ENCODE assay signal across 8 mouse cellular contexts in the genomic region with DNA sequence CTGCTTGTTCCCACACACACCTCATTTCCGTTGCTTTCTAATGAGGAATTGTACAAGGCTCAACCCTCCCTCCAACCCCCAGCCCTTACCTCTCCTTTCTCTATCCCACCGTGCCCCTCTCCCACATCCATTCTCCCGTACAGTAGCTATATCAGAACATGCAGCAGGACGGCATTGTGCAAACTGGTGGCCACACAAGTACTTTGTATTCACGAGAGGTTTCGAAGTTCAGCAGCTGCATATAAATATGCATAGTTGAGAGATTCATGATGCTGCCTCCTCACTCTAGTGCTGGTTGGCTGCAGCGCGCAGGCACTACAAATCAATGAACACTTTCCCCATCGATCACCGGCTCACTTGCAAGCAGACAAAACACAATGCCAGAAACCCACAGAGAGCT.
DNase-seq lines count a peak whose midpoint lies in the region; ATAC-seq lines count a peak whose summit lies in the region.

No protein-coding gene starts in this region.

- intact Hi-C loops in left cerebral cortex, postnatal 10 days (cut with DNase I): loop anchor here (5.0 kb wide), 1 partner anchor 56 kb away; no protein-coding TSS in a partner anchor

- peak; percentile 4 to 11 for DNase-seq in kidney, postnatal 4 days
- DNase-seq in kidney, postnatal 10 days: no peak
- peak; percentile 31 to 57 for DNase-seq in left cerebral cortex, postnatal 10 days (ENCODE audit: extremely low spot score in 1 of 2, low spot score in 2 of 2)
- DNase-seq in right cerebral cortex, postnatal 14 days: peak; percentile 16
- no peak for DNase-seq in gastrocnemius, postnatal 4 days (ENCODE audit: low spot score in 2 of 2)
- DNase-seq in adrenal gland, adult (ENCODE audit: inconsistent age in 2 of 2, low spot score in 1 of 2): no peak
- DNase-seq in gastrocnemius, postnatal 25 days: no peak

- ATAC-seq in frontal cortex, adult (ENCODE audit: low TSS enrichment): peak; percentile 83

Comparison
In these comparisons a context has a peak if more than half of its experiments do, and no peak if none do; other contexts are left out.
1. DNase-seq: peak in kidney, postnatal 4 days (2 of 2), left cerebral cortex, postnatal 10 days (2 of 2) and right cerebral cortex, postnatal 14 days (single experiment); none in kidney, postnatal 10 days (single experiment), gastrocnemius, postnatal 4 days (0 of 2), adrenal gland, adult (0 of 2) and gastrocnemius, postnatal 25 days (single experiment).